ENCODE assay signal across 8 mouse cellular contexts in genomic region chr1:194977946-194978720, GRCm38 (mm10). TPM values are rescaled to one million over a fixed set of nuclear protein-coding genes. Genes with fewer than 3 reads are reported as not detected.
DNase-seq lines count a peak whose midpoint lies in the region; ATAC-seq and TF ChIP-seq lines count a peak whose summit lies in the region.

No protein-coding gene starts in this region.

- peak; percentile 57 for DNase-seq in kidney, adult 2 months
- DNase-seq in kidney, postnatal 10 days, result no peak
- DNase-seq in adrenal gland, postnatal 14 days, result peak; percentile 79
- peak; percentile 31 to 69 for DNase-seq in frontal cortex, postnatal 10 days (ENCODE audit: low spot score in 2 of 2)
- peak; percentile 65 to 84 for DNase-seq in left cerebral cortex, postnatal 25 days (ENCODE audit: low spot score in 2 of 2)
- DNase-seq in right cerebral cortex, postnatal 4 days, result peak; percentile 6
- DNase-seq in gastrocnemius, postnatal 25 days, result no peak

- H3K36me3 ChIP-seq in kidney, adult 2 months (ENCODE audit: control insufficient read depth, insufficient read depth, low read length), result no peaks in the 10 kb centered on the region

- no peak for TF ChIP-seq CTCF in kidney, adult 2 months (conservative IDR thresholded peaks at IDR 0.05; ENCODE audit: insufficient read depth, insufficient read length, low read depth, low read length)

- intact Hi-C loops in left cerebral cortex, postnatal 25 days (cut with DNase I), result loop anchor here (2.0 to 5.0 kb wide), 2 partner anchors 59 to 154 kb away; partner anchors contain the start of gene Cr1l

- H3K27ac ChIP-seq in kidney, adult 2 months (ENCODE audit: insufficient read depth, low read depth, low read length), result peak overlapping the region; percentile 14; the same call in 1 of the 2 replicates

- ATAC-seq in megakaryocyte-erythroid progenitor cell, adult 5-6 weeks (replicated peaks; ENCODE audit: low FRiP score, low TSS enrichment, poor library complexity, severe bottlenecking), result no peak

- WGBS in kidney, adult 2 months, result 25% methylated on average over 5 of the region's 5 CpGs

- TF ChIP-seq POLR2A in kidney, adult 2 months (IDR thresholded peaks at IDR 0.05; ENCODE audit: low read depth, low read length), result no peak

- no peak overlapping the region for H3K4me3 ChIP-seq in kidney, adult 2 months (ENCODE audit: insufficient read depth, low read depth, low read length)

- H3K27me3 ChIP-seq in kidney, adult 2 months (replicated peaks; ENCODE audit: control insufficient read depth, insufficient read depth, low read length), result no peaks in the 10 kb centered on the region

- H3K4me1 ChIP-seq in kidney, adult 2 months (ENCODE audit: control insufficient read depth, insufficient read depth, low read length), result peaks cover 20% of the 10 kb centered on the region

RNA-seq across cellular contexts. Expression of gene Cd34, which starts 39.5 kb away (rescaled TPM):
- 33.9 and 37.5 TPM in 2 replicates for polyA plus RNA-seq in kidney, adult 2 months (2012; rRNA removed)
- total RNA-seq in adrenal gland, postnatal 14 days (2021), result 79.3 and 95.3 TPM in 2 replicates
- 10 to 100 TPM; 52.1 to 57.5 TPM for total RNA-seq in left cerebral cortex, postnatal 25 days (2021)
- 10 to 100 TPM; 43.0 to 50.7 TPM for total RNA-seq in gastrocnemius, postnatal 25 days (2021)
- total RNA-seq in megakaryocyte-erythroid progenitor cell, adult 5-6 weeks (2014; fragmentation: Nextera tagmentation), result 1.2 TPM in 1 of 2 replicates, not detected in the other
- total RNA-seq in megakaryocyte-erythroid progenitor cell, adult 5-6 weeks (2017), result 6.7 and 68.5 TPM in 2 replicates

Comparison
In these comparisons a context has a peak if more than half of its experiments do, and no peak if none do; other contexts are left out.
1. DNase-seq: peak in kidney, adult 2 months (single experiment), adrenal gland, postnatal 14 days (single experiment), frontal cortex, postnatal 10 days (2 of 2), left cerebral cortex, postnatal 25 days (2 of 2) and right cerebral cortex, postnatal 4 days (single experiment); none in kidney, postnatal 10 days (single experiment) and gastrocnemius, postnatal 25 days (single experiment).